In genomic region chr19:34500763-34501162, GRCm38 (mm10) we compare ENCODE assay signal across 8 mouse cellular contexts. TPM values are rescaled to one million over a fixed set of nuclear protein-coding genes. Genes with fewer than 3 reads are reported as not detected.
DNase-seq lines count a peak whose midpoint lies in the region; ATAC-seq lines count a peak whose summit lies in the region.

No protein-coding gene starts in this region.

- no peaks in the 10 kb centered on the region for H3K27me3 ChIP-seq in hindbrain, embryonic 14.5 days (ENCODE audit: control insufficient read depth, insufficient read depth, low read length)
- no peaks in the 10 kb centered on the region for H3K27me3 ChIP-seq in hindbrain, embryonic 16.5 days (replicated peaks; ENCODE audit: control insufficient read depth, insufficient read depth, low read length)
- no peaks in the 10 kb centered on the region for H3K27me3 ChIP-seq in intestine, embryonic 14.5 days (replicated peaks; ENCODE audit: control insufficient read depth, insufficient read depth, low read length)

- H3K4me2 ChIP-seq in hindbrain, embryonic 14.5 days (replicated peaks), result no peak overlapping the region
- H3K4me2 ChIP-seq in hindbrain, embryonic 16.5 days (ENCODE audit: low read length), result no peak overlapping the region
- no peak overlapping the region for H3K4me2 ChIP-seq in intestine, embryonic 14.5 days (ENCODE audit: low read length)

- H3K27ac ChIP-seq in hindbrain, embryonic 14.5 days, result no peak overlapping the region
- no peak overlapping the region for H3K27ac ChIP-seq in hindbrain, embryonic 16.5 days (ENCODE audit: low read depth, low read length)
- H3K27ac ChIP-seq in intestine, embryonic 14.5 days (ENCODE audit: low read depth), result no peak overlapping the region

- ATAC-seq in hindbrain, embryonic 14.5 days (ENCODE audit: low FRiP score), result no peak
- ATAC-seq in hindbrain, embryonic 16.5 days, result no peak
- ATAC-seq in intestine, embryonic 14.5 days (replicated peaks; ENCODE audit: low FRiP score, low TSS enrichment, low read depth), result peak; percentile 83

- no peak overlapping the region for H3K4me3 ChIP-seq in hindbrain, embryonic 14.5 days (replicated peaks; ENCODE audit: low read length)
- H3K4me3 ChIP-seq in hindbrain, embryonic 16.5 days (ENCODE audit: low read length), result no peak overlapping the region
- H3K4me3 ChIP-seq in intestine, embryonic 14.5 days (ENCODE audit: low read depth, low read length), result no peak overlapping the region

- 53% methylated on average over 4 of the region's 4 CpGs for WGBS in hindbrain, embryonic 14.5 days
- WGBS in hindbrain, embryonic 16.5 days, result 49% methylated on average over 4 of the region's 4 CpGs
- WGBS in intestine, embryonic 14.5 days, result 41% methylated on average over 4 of the region's 4 CpGs

- H3K4me1 ChIP-seq in hindbrain, embryonic 14.5 days (replicated peaks; ENCODE audit: control insufficient read depth, insufficient read depth, low read length), result no peaks in the 10 kb centered on the region
- H3K4me1 ChIP-seq in hindbrain, embryonic 16.5 days (ENCODE audit: control insufficient read depth, insufficient read depth, low read depth, low read length), result no peaks in the 10 kb centered on the region
- H3K4me1 ChIP-seq in intestine, embryonic 14.5 days (replicated peaks; ENCODE audit: control insufficient read depth, insufficient read depth, low read length), result no peaks in the 10 kb centered on the region

- H3K36me3 ChIP-seq in hindbrain, embryonic 14.5 days (replicated peaks; ENCODE audit: control insufficient read depth, insufficient read depth), result peaks cover 14% of the 10 kb centered on the region
- H3K36me3 ChIP-seq in hindbrain, embryonic 16.5 days (ENCODE audit: control insufficient read depth, insufficient read depth, low read length), result peaks cover 9% of the 10 kb centered on the region; the same call in 1 of the 2 replicates
- H3K36me3 ChIP-seq in intestine, embryonic 14.5 days (ENCODE audit: control insufficient read depth, insufficient read depth, low read length), result peaks cover 40% of the 10 kb centered on the region

- intact Hi-C loops in left cerebral cortex, postnatal 10 days (cut with DNase I), result no loop called here

- H3K9me3 ChIP-seq in hindbrain, embryonic 14.5 days (ENCODE audit: control insufficient read depth, low read length), result no peaks in the 10 kb centered on the region
- no peaks in the 10 kb centered on the region for H3K9me3 ChIP-seq in hindbrain, embryonic 16.5 days (ENCODE audit: control insufficient read depth, low read length)
- H3K9me3 ChIP-seq in intestine, embryonic 14.5 days (ENCODE audit: control insufficient read depth, low read length), result no peaks in the 10 kb centered on the region

- no peak overlapping the region for H3K9ac ChIP-seq in hindbrain, embryonic 14.5 days
- no peak overlapping the region for H3K9ac ChIP-seq in hindbrain, embryonic 16.5 days (ENCODE audit: low read depth, low read length)
- no peak overlapping the region for H3K9ac ChIP-seq in intestine, embryonic 14.5 days (ENCODE audit: low read length)

- DNase-seq in hindbrain, embryonic 14.5 days (ENCODE audit: low spot score), result peak; percentile 37
- DNase-seq in cerebellum, adult 11-12 months, result peak; percentile 26
- peak; percentile 18 to 31 for DNase-seq in frontal cortex, postnatal 10 days (ENCODE audit: low spot score in 2 of 2)
- peak; percentile 64 for DNase-seq in intestine, embryonic 14.5 days (ENCODE audit: low spot score)
- peak; percentile 20 to 70 for DNase-seq in left cerebral cortex, postnatal 10 days (ENCODE audit: extremely low spot score in 1 of 2, low spot score in 2 of 2)
- DNase-seq in mesoderm, embryonic 11.5 days (ENCODE audit: low read depth, low spot score), result peak; percentile 70
- peak; percentile 44 to 62 for DNase-seq in spleen, postnatal 14 days (ENCODE audit: low spot score in 2 of 2)

RNA-seq across cellular contexts. Expression of gene Ch25h, which starts 25.8 kb away (rescaled TPM):
- 0.27 and 0.55 TPM in 2 replicates for polyA plus RNA-seq in hindbrain, embryonic 14.5 days (2014; fragmentation: Nextera tagmentation; extraction: Ambion mirVana)
- polyA plus RNA-seq in hindbrain, embryonic 16.5 days (2015; fragmentation: Nextera tagmentation; extraction: Ambion mirVana), result 0.61 and 0.85 TPM in 2 replicates
- polyA plus RNA-seq in intestine, embryonic 14.5 days (2014; fragmentation: Nextera tagmentation; extraction: Ambion mirVana), result 3.2 and 3.3 TPM in 2 replicates
- 1 to 10 TPM in 1 of 2 experiments, under 1 TPM in 1; 0.83 to 1.2 TPM for total RNA-seq in left cerebral cortex, postnatal 10 days (2021)

RNA-seq across cellular contexts. Expression of gene Lipa, which starts 26.5 kb away (rescaled TPM):
- 28.6 and 30.3 TPM in 2 replicates for polyA plus RNA-seq in hindbrain, embryonic 14.5 days (2014; fragmentation: Nextera tagmentation; extraction: Ambion mirVana)
- 24.6 and 25.2 TPM in 2 replicates for polyA plus RNA-seq in hindbrain, embryonic 16.5 days (2015; fragmentation: Nextera tagmentation; extraction: Ambion mirVana)
- polyA plus RNA-seq in intestine, embryonic 14.5 days (2014; fragmentation: Nextera tagmentation; extraction: Ambion mirVana), result 28.2 and 31.3 TPM in 2 replicates
- 10 to 100 TPM; 13.5 to 13.9 TPM for total RNA-seq in left cerebral cortex, postnatal 10 days (2021)

RNA-seq across cellular contexts. Expression of gene Ifit2, which starts 49.7 kb away (rescaled TPM):
- 5.8 and 8.1 TPM in 2 replicates for polyA plus RNA-seq in hindbrain, embryonic 14.5 days (2014; fragmentation: Nextera tagmentation; extraction: Ambion mirVana)
- 7.0 and 7.2 TPM in 2 replicates for polyA plus RNA-seq in hindbrain, embryonic 16.5 days (2015; fragmentation: Nextera tagmentation; extraction: Ambion mirVana)
- polyA plus RNA-seq in intestine, embryonic 14.5 days (2014; fragmentation: Nextera tagmentation; extraction: Ambion mirVana), result 8.9 and 10.3 TPM in 2 replicates
- total RNA-seq in left cerebral cortex, postnatal 10 days (2021), result 1 to 10 TPM; 6.9 to 7.1 TPM
